Mouse (Mus musculus) left cerebral cortex, postnatal 36 days (tissue): ENCODE results near the gene Cnr2. TPM values are rescaled to one million over a fixed set of nuclear protein-coding genes. Genes with fewer than 3 reads are reported as not detected.

Experiments used
- DNase-seq, 2 experiments: peaks; one replicate each; pipeline ENCODE4 v3.0.0; 2021 to 2022; ENCODE audit warnings: low spot score in 2 of 2, mixed read lengths in 1 of 2
- intact Hi-C: fragments of 180-260 bp; cut with DNase I; formaldehyde crosslinking; loops from one replicate; pipeline ENCODE4 v1.15.1; 2025
- total RNA-seq, 2 experiments: library from RNA; stranded (reverse); gene quantifications; 2 replicates each; pipeline ENCODE4 v1.2.3; 2021

Cnr2 gene
- under 1 TPM; 0.12 to 0.14 TPM for total RNA-seq

DNA sequence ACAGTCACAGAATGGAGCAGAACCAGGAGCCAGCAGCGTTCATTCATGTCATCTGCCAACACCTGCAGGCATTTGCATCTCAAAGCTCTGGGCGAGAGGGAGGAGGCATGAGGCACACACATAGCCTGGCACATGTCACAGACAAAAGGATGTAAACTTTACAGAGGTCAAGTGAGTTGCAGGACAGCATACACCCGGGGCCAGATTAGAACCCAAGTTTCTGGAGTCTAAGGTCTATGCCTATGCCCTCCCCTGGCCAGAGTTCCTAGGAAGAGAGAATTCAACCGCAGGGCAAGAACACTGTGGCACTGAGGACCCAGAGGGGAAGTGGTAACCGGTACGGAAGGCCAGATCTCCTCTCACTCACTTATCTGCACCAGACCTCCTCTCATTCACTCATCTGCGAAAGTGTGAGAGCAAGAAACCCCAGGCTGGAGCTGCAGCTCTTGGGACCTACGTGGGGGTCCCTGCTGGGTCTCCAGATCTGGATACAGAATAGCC, at the start of gene Cnr2:
Cnr2 (plus strand) TSS at position 324 of the 501 bp plus-strand sequence.
- intact Hi-C loops = no loop called here
- no peak for DNase-seq

DNA sequence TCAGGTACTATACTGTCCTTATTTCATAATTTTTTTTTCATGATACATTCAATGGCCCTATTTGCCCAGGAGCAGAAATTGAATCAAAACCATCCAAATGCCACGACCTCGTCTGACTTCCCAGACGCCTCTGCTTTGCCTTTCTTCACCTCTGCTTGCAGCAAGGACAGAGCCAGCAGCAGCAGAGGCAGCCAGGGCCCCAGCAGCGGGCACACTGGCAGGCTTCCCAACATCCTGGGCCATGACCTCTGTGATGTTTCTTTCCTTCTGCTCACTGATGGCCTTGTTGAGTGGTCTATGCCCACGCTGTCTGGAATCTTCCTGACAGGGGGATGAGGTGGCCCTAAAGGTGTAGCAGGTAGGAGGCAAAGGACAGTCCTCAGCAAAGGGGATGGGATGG, 47.6 kb upstream of the Cnr2 start:
- no peak for DNase-seq
- intact Hi-C loops = no loop called here

DNA sequence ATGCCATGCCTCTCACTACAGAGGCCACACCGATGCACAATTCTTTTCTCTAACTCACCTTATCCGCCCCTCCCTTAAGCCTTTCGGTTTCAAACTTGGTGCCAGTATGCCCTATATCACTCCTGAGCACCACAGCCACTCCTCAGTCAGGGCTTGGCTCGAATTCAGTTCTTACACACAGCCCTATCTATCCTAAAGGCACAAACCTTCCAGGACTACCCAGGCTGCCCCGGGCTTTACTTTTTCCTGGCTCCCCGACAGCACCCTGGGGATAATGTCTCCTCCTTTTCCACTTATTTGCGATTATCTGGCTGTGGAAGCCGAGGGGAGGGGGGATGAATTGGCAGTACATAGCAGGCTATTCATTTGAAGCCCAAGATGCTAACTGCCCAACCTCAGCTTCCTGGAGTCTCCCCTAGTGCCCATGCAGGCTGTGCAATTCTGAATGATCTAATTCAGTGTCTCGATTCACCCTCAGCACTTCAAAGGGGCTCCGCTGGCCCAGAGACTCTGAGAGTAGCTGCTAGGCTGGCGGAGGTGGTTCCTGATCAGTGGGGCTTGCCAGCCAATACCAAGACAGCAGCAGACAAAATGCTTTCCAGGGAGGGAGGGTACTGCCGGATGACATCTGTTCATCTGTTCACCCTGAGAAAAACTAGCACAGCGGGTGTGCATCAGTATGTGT, 44.6 kb upstream of the Cnr2 start:
- peak in 1 of 2 experiments; percentile 43 for DNase-seq
- intact Hi-C loops = no loop called here

DNA sequence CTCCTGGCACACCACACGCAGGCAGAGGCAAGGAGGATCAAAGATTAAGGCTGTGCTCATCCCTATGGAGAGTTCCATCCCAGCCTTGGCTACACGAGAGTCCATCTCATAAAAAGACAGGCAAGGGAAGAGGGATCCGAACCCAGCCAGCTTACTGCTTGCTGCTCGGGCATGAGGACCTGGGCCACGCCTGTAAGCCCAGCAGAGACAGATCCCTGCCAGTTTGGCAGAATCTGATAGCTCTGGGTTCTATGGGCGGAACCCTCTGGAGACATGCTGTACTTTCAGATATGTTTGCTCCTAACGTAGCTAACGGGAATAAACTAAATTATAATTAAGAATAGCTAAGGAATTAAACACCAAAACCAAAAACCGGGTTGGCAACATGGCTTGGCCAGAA, 43.3 kb upstream of the Cnr2 start:
- intact Hi-C loops = no loop called here
- DNase-seq = no peak

DNA sequence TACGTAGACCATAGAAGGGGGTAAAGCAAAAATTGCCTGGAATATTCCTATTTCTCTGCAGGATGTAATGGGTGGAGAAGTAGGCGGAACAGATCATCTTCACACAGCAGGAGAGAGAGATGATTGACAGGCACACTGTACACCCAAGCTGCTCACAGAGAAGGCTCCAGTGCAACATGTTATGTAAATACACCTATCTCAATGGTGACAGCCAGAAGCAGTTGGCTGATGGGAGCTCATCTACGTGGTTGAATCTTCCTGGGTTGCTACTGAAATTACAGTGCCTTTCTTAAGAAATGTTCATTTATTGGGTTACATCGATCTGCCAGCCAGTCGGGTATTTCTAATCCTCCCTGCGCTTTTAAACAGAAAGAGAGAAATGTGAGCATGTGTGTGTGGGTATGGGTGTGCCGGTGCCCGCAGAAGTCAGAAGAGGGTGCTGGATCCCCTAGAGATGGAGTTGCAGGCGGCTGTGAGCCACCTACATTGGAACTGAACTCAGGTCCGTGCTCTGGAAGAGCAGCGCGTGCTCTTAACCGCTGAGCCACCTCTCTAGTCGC, 41.1 kb upstream of the Cnr2 start:
- DNase-seq = no peak
- intact Hi-C loops = no loop called here

DNA sequence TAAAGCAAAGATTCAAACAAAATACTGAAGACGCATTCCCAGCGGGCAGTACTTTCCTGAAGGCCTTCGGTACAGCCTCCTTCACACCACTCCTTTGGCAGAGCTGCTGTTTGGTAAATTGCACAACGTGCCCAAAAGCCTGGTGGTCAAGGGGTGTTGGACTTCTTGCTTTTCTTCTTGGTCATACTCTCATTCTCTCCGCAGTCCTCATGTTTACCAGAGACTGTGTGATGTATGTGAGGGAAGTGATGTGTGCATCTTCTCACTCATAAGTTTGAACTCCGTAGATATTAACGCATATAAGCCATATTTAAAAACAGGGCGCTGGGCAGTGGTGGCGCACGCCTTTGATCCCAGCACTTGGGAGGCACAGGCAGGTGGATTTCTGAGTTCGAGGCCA, 40.6 kb upstream of the Cnr2 start:
- intact Hi-C loops = no loop called here
- no peak for DNase-seq

DNA sequence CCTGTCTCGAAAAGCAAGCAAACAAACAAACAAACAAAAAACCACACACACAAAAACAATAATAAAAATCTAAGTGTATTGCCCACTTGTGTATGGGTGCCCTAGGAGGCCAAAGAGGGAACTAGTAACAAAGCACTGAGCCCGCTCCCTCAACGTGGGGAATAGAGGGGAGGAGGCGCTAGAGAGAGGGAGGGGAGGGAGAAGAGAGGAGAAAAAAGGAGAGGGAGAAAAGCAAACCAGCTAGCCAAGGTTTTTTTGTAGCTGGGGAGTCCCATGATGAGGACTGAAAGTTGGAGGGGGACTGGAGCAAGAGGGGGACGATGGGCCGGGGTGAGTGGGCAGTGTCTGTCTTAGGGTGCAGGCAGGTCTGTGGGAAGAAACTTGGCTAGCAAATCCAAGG, 40.1 kb upstream of the Cnr2 start:
- intact Hi-C loops = no loop called here
- no peak for DNase-seq

DNA sequence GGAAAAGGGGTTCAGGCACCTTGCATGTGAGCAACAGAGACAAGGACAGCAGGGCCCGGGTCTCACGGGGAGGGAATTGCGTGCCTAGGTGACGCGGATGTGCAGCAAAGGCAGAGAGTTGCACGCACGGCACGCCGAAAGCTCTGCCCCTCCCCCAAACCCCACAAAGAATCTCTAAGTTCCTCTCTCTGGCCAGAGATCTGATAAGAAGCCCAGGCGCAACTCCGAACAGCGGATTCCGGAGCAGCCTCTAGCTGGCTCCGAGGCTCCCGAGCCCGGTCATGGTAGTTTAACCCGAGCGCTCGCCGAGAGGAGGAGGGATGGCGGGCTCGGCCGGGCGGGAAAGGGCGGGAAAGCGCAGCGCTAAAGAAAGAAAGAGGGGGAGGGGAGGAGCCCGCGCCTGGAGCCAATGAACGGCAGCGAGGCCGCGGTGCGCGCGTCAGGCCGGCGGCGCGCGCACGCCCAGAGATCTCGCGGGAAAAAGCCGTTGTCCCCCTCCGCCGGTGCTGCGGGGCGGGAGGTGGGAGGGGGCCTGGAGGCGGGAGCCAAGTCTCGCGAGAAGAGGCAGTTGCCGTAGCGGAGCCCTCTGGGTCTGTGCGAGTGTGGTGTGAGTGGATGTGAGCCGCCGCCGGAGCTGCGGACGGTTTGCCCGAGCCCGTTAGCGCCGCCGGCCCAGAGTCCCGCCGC, 39.5 kb upstream of the Cnr2 start, which contains the start of gene Srsf10:
Srsf10 (plus strand) TSS at position 212 of the 687 bp plus-strand sequence.
- intact Hi-C loops = loop anchor here (1.0 to 2.0 kb wide), 2 partner anchors 18 to 503 kb away; partner anchors contain the start of genes Pnrc2 and Srrm1
- peak; percentile 93 to 94 for DNase-seq

DNA sequence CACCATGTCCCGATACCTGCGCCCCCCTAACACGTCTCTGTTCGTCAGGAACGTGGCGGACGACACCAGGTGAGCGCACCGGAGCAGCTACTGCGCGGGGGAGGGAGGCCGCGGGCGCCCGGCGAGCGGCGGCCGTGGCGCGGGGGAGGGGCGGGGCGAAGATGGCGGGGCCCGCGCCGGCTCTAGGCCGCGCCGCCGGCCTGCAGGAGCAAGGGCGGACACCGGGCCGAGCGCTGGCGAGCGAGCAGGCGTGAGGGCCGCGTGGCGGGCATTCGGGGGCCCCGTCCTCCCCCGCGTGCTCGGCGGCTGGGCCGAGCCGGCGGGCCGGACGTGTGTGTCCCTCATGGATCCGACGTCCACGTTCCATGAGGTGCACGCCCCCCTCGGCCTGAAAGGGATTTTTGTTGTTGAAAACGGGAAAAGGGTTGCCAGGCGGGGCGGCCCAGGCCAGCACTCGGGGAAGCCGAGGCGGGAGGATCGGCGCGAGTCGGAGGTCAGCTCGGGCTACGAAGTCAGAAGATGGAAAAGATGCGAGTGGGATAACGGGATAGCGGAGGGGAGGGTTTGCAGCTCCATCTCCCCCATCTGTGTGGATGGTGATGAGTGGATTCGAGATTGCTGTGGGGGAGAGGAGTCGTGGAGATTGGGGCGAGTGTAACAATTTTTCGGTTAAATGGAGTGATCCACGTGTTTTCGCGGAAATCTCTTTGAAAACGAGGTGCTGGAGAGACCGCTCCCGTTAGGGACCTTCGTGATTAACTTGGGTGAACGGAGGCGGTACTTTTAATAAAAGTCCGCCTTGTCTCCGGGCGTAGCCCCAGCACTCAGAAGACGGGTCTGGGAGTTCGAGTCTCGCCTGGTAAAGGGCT, 38.7 kb upstream of the Cnr2 start:
- DNase-seq = peak; percentile 56 to 60
- intact Hi-C loops = loop anchor here (1.0 to 2.0 kb wide), 2 partner anchors 17 to 504 kb away; partner anchors contain the start of genes Pnrc2 and Srrm1

DNA sequence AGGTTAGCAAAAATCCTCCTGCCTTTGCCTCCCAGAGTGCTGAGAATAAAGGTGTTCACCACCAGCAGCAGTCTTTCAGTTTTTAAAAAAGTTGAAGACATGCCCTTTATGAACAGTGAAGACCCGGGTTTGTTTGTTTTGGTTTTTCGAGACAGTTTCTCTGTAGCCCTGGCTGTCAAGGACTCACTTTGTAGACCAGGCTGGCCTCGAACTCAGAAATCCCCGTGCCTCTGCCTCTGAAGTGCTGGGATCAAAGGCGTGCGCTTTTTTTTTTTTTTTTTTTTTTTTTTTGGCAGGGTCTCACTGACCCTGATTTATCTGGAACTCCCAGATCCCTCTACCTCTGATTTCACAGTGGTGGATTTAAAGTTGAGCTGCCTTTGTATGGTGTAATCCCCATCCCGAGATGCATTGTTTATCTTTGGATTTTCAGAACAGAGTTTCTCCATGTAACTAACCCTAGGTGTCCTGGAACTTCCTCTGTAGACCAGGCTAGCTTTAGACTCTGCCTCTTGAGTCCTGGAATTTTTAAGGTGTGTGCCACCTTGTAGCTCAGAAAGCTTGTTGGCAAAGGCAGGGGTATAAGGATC, 37.5 kb upstream of the Cnr2 start:
- no peak for DNase-seq
- intact Hi-C loops = loop anchor here (2.0 kb wide), 1 partner anchor 505 kb away; the partner anchor contains the start of gene Srrm1

DNA sequence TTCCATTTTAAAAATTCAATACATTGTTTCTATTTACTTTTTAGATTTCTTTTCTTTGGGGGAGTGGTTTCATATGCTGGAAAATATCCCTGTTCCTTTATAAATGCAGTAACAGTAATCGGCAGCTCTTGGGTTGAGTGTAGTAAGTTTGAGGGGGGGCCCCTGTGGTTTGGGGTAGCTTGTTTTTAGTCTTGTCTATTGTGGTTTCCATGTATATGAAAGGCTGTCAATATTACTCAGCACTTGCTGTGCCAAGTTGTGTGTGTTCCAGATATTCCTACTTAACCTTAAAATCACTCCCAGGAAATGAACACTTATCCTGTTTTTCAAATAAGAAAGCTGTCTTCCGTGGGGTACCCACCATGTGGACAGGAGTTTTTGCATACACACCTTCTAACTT, 26.2 kb upstream of the Cnr2 start:
- intact Hi-C loops = no loop called here
- no peak for DNase-seq

DNA sequence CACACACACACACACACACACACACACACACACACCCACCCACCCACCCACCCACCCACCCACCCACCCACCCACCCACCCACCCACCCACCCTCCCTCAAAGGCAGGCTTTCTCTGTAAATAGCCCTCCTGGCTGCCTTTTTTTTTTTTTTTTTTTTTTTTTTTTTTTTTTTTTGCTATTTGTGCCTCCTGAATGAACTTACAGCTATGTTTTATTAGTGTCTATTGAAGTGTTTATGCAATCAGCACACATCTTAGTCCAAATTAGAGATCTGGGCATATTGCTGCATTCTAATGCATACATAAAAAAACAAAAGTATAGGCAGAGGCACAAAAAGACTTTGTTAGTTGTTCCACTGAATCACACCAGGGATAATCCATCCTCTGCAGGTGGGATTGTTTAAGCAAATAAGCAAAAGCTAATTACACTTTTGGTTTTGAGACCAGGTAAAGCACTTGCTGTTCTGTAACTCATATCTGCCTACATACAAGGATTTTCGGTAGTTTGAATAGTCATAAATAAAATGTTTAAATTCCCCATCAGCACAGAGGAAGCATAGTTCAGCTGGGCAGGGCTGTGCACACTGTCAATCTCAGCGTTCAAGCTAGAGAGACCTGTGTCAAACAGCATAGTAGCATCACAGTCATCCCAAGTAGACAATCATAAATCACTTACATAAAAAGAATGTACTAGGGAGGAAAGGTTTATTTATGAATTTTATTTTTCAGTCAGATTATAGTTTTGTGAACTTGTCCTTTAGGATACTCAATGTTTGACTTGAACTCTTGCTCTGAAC, 24.8 kb upstream of the Cnr2 start:
- intact Hi-C loops = no loop called here
- DNase-seq = no peak

DNA sequence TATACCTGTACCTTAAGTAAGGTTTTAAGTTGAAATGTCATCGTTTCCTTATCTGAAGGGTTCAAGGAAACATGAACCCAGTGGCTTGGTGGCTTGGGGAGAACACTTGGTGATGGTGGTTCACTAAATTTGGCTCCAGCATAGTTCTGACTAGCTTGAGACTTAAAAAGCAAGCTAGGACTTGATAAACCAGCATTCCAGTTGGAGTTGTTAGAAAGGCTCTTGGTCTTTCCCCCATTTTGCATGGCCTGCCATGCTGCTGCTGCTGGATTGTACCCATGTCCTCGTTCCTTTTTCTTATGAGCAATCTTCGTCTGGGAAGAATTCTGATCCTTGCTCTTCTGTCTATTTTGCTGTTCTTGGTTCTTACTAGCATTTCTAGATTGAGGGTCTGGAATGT, 23.2 kb upstream of the Cnr2 start:
- intact Hi-C loops = no loop called here

DNA sequence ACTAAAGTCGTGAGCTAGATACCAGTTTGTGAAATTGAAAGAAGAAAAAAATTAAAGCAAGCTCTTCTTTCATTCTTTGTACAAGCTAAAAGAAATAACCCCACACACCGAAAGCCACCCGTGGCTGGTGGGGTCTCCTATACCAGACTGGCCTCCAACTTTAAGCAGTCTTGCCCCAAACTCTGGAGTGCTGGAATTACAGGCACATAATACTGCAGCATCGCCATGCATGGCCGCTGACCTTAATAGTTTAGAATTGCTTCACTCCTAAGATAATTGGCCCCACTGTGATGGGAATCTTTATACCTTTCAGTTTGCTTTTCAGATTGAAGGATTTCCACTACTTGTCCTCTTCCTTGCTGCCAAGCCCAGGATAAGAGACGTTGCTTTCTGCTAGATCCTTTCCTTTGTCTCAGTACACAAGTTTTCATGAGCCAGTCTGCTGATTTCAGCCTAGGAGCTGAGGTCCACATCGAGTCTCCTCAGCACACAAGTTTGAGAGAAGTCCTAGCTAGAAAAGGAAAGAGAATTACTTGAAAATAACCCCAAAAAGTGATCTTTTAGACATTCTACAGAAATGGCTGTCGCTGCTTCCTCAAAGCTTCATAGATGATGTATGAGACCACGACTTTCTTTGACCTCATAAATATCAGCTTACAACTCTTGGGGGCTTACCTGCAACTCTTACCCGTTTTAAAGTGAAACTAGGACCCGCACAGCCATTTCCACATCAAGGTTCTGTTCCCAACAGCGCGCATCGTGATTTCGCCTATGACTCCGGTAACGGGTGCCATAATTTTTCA, 22.4 kb upstream of the Cnr2 start:
- intact Hi-C loops = loop anchor here (1.0 kb wide), 1 partner anchor 16 kb away; no protein-coding TSS in a partner anchor
- no peak for DNase-seq

More for the DNA sequence above, 23.2 kb upstream of the Cnr2 start:
- no peak for DNase-seq

DNA sequence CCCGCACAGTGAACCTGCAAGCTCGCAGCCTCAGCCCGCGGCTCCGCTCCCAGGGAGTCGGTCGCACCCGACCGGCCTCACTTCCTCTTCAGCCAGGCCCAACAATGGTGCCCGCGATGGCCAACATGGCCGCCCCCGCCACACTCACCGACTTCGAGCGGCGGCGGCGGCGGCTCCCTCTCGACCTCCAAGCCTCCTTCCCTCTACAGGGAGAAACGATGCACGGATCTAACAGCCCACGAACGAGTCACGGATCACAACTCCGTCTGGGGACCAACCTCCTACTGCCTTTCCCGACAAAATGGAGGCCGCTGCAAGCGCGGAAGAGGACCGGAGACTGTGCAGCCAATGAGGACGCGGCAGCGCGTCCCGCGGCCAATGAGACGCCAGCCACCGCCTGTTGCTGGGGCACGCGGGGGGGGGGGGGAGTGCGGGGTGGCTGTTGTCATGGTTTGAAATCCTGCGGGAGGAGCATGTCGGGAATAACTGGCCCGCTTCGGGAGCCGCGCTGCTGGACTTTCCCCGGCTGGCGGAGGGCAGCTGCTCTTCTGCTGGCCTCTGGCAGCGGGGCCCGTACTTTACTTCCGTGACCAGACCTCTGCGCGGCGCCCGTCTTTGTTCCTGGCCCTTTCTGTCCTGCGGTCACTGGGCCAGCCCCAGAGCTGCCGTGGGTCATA, 21.5 kb upstream of the Cnr2 start, which contains the start of gene Pnrc2:
Pnrc2 (minus strand) TSS at position 325 of the 677 bp plus-strand sequence.
- peak; percentile 93 to 95 for DNase-seq
- intact Hi-C loops = loop anchor here (1.0 kb wide), 1 partner anchor 17 kb away; no protein-coding TSS in a partner anchor

DNA sequence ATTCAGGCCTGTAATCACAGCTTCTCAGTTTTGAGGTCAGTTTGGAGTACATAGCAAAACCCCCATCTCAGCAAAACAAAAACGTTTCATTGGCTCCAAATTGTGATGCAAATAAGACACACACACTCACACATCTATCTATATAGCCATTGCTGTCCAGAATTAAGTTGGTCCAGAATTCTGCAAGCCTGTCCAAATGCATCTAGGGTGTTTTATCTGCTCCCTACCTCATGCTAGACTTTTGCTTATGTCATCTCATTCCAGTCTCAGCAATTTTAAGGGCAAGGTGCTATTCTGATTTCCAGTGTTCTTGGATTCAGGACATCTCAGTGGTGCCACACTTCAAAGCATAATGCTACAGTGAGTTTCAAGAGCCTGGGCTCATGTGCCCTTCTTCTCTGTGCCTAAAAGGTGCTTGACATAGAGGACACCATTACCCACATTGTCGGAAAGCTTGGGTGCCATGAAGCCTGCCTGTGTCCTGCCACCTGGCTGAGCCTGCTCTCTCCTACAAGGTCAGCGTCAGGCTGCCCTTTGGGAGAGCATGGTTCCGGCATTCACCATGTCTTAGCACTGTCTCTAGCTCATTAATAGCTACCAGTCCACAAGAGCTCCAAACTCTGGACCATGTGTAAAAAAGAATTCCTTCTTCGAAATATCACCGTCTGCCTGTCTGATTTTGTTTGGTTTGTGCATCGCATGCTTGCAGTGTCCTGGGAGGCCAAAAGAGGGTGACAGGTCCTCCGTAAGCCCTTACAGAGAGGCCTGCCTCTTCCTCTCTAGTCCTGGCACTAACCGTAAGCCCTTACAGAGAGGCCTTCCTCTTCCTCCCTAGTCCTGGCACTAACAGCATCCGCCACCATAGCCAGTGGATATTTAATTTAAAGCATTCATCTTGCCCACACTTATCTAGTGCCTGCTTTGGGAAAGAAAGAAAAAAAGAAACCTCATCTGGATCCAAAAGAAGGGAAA, 20.3 kb upstream of the Cnr2 start:
- no peak for DNase-seq
- intact Hi-C loops = no loop called here
